Mouse (Mus musculus) liver, adult 2 months (tissue): ENCODE data around the gene Pdzd2. TPM values are rescaled to one million over a fixed set of nuclear protein-coding genes. Genes with fewer than 3 reads are reported as not detected.

Experiments used
- DNase-seq: peaks from one replicate; pipeline ENCODE4 v3.0.0-alpha.2; 2011; ENCODE audit warnings: low read depth, low spot score; ENCODE audit errors: extremely low read depth
- H3K27ac ChIP-seq: fragments of 200-500 bp; replicated peaks from 2 replicates; pipeline ENCODE4 v1.5.1; 2012; ENCODE audit warnings: low read depth, mild to moderate bottlenecking, control low read depth, inconsistent platforms, low read length; ENCODE audit not compliant: insufficient read depth
- H3K27me3 ChIP-seq: fragments of 200-500 bp; 2 replicates; pipeline ENCODE4 v1.6.1; 2012; ENCODE audit warnings: mild to moderate bottlenecking, moderate library complexity, low read length, inconsistent platforms; ENCODE audit not compliant: control insufficient read depth, insufficient read depth
- H3K36me3 ChIP-seq: fragments of 200-500 bp; 2 replicates; pipeline ENCODE4 v1.6.1; 2012; ENCODE audit warnings: low read length, inconsistent platforms; ENCODE audit not compliant: control insufficient read depth, insufficient read depth
- H3K4me1 ChIP-seq: fragments of 200-500 bp; 2 replicates; pipeline ENCODE4 v1.6.1; 2011; ENCODE audit warnings: low read length; ENCODE audit not compliant: control insufficient read depth, insufficient read depth
- H3K4me3 ChIP-seq: fragments of 200-500 bp; 2 replicates; pipeline ENCODE4 v1.5.1; 2011; ENCODE audit warnings: low read depth, mild to moderate bottlenecking, control low read depth, low read length, moderate library complexity; ENCODE audit not compliant: insufficient read depth
- H3K79me2 ChIP-seq: fragments of 200-500 bp; 2 replicates; pipeline ENCODE4 v1.6.1; 2012; ENCODE audit warnings: inconsistent platforms, mild to moderate bottlenecking, low read length, moderate library complexity; ENCODE audit not compliant: control insufficient read depth, insufficient read depth
- H3K9ac ChIP-seq: fragments of 200-500 bp; 2 replicates; pipeline ENCODE4 v1.6.1; 2012; ENCODE audit warnings: low read depth, mild to moderate bottlenecking, control low read depth, inconsistent platforms, low read length
- CTCF ChIP-seq: fragments of 200-500 bp; IDR thresholded peaks from 2 replicates; pipeline ENCODE4 v1.5.1; 2011; ENCODE audit warnings: low read depth, low read length, control low read depth
- POLR2A ChIP-seq: fragments of 200-500 bp; IDR thresholded peaks from 2 replicates; pipeline ENCODE4 v1.6.1; 2011; ENCODE audit warnings: low read length, control low read depth; ENCODE audit not compliant: insufficient read depth; ENCODE audit errors: extremely low read depth
- WGBS: fragments of 180-500 bp; shearing (Covaris S2); methylation state at CpG from one replicate; pipeline ENCODE4 v1.1.7; 2018; 5-methylcytosine and 5-hydroxymethylcytosine counted together
- polyA plus RNA-seq: library from polyadenylated mRNA; depleted of rRNA; stranded (reverse); fragments of >200 nt; gene quantifications from 2 replicates; pipeline ENCODE4 v1.2.3, GENCODE M21; 2012
- total RNA-seq: library from RNA; depleted of rRNA; stranded (reverse); fragments of >200 nt; gene quantifications from 2 replicates; pipeline ENCODE4 v1.2.3, GENCODE M21; 2014

Gene Pdzd2
- total and polyA plus RNA-seq, 2 experiments, result 0.11 to 0.74 TPM

DNA sequence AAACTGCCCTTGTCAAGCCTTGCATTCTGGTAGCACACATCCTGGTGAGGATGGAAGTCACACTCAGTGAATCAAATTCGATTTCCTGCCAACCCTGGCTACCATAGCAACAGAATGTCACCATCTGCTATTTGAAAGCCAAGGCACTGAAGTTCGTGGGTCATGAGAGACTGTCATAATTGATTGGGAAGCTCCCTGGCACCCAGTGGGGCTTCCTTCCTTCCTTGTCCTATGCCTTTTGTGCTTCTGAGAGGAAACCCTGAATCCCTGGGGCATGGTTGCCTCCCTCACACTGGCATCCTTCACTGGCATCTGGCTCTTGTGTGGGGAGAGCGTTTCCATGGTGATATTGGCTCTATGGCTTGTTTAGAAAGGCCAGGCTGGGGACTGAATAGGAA is 373.7 kb downstream of the Pdzd2 start:
- WGBS, result 12% methylated on average over 3 of the region's 3 CpGs
- no peaks in the 10 kb centered on the region for H3K27me3 ChIP-seq
- no peak overlapping the region for H3K9ac ChIP-seq
- TF ChIP-seq CTCF (no peak), POLR2A (no peak)
- H3K79me2 ChIP-seq, result no peaks in the 10 kb centered on the region
- H3K4me1 ChIP-seq, result peaks cover 9% of the 10 kb centered on the region; the same call in 1 of the 2 replicates
- peak overlapping the region; percentile 34; the same call in 1 of the 2 replicates for H3K4me3 ChIP-seq
- peak overlapping the region; percentile 42 for H3K27ac ChIP-seq
- peak; percentile 85 for DNase-seq
- no peaks in the 10 kb centered on the region for H3K36me3 ChIP-seq

DNA sequence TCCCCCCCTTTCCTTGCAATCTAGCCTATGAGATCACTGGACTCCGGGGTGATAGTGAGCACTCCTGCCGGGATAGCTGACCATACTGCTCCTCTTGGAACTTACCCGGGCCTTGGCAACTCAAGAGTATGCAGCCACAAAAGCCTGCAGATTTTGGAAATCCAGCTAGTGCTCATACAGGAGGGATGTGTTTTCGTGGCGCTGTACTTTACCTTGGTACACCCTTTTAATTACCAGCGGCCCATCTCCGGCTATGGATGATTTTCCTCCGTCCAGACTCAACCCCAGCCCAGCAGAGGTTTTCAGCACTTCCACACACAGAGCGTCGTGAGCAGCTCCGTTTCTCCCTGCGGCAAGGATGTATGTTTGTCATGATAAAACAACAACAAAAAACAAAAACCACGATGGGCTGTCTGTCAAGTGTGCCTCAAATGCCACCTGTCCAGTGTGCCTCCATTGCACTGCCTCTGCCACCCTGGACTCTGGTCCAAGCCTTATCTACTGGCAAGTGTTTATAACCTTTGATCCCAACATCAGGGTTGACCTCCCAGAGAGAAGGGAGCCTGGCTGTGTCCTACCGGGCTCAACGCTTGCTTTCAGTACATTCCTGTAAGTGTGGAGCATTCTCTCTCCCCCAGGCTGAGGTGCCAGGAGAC is 374.2 kb downstream of the Pdzd2 start:
- TF ChIP-seq CTCF (no peak), POLR2A (no peak)
- H3K4me3 ChIP-seq, result peak overlapping the region; percentile 34; the same call in 1 of the 2 replicates
- H3K4me1 ChIP-seq, result peaks cover 9% of the 10 kb centered on the region; the same call in 1 of the 2 replicates
- H3K9ac ChIP-seq, result no peak overlapping the region
- peak overlapping the region; percentile 42 for H3K27ac ChIP-seq
- H3K27me3 ChIP-seq, result no peaks in the 10 kb centered on the region
- no peaks in the 10 kb centered on the region for H3K36me3 ChIP-seq
- 53% methylated on average over 15 of the region's 15 CpGs for WGBS
- peak; percentile 90 for DNase-seq
- H3K79me2 ChIP-seq, result no peaks in the 10 kb centered on the region

GRCm38 (mm10) chr15:12364096-12364495 is 375.6 kb downstream of the Pdzd2 start:
- DNase-seq, result no peak
- Histone ChIP-seq H3K27me3 (no peaks in the 10 kb centered on the region), H3K36me3 (no peaks in the 10 kb centered on the region), H3K4me1 (peaks cover 9% of the 10 kb centered on the region; the same call in 1 of the 2 replicates), H3K9ac (no peak overlapping the region), H3K4me3 (no peak overlapping the region), H3K79me2 (no peaks in the 10 kb centered on the region), H3K27ac (no peak overlapping the region)
- TF ChIP-seq CTCF, result no peak
- no peak for TF ChIP-seq POLR2A
- WGBS, result 92% methylated on average over 4 of the region's 4 CpGs

DNA sequence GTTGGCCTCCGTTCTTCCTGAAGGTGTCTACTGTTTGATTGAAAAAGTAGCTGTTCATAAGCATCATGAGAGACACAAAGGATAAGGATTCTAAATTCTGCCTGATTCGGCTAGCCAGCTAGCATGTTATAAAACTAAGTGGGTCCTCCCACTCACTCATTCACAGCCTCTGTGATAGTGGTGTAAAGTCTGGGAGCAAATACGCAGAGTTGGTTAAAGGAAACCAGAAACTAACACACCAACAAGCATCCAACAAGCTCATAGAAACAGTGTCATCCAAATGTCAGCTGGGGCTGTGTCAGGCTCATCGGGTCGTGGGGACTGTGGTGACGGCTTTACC is 377.1 kb downstream of the Pdzd2 start:
- WGBS, result 91% methylated on average over 6 of the region's 6 CpGs

DNA sequence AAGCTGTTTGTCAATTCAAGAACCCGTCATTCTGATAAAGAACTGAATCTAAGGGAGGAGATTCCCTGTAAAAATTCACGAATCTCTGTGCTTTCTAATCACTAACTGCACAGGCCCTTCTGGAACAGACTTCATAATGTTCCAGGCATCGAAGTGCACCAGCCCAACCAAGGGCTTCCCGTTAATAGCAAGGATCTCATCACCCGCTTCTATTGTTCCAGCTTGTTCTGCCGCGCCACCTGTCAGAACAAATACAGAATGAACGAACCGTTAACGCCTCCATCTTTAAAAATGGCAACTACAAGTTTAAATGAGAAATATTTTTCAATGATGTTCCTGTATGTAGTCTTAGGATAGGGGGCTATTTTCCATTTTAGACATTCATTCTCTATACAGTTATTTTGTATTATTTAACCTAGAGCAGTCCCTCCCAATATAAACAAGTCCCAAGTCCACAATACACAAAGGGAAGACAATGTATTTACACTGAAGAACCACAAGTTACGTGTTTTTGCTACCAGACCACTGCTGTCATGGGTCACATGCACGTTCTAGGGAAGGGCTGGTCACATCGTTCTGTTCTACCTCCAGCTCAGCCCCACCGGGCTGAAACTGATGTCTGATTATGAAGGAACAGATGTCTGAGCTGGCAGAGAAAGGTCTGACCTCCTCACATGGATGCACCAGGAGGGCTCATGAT is 377.6 kb downstream of the Pdzd2 start:
- 92% methylated on average over 14 of the region's 14 CpGs for whole genome bisulfite sequencing
- TF ChIP-seq CTCF (no peak), POLR2A (no peak)

More for the DNA sequence above, 377.1 kb downstream of the Pdzd2 start:
- TF ChIP-seq POLR2A (no peak), CTCF (no peak)
- H3K79me2 ChIP-seq, result no peaks in the 10 kb centered on the region
- peaks cover 9% of the 10 kb centered on the region; the same call in 1 of the 2 replicates for H3K4me1 ChIP-seq
- H3K27me3 ChIP-seq, result no peaks in the 10 kb centered on the region
- H3K9ac ChIP-seq, result no peak overlapping the region
- no peak overlapping the region for H3K4me3 ChIP-seq
- H3K27ac ChIP-seq, result no peak overlapping the region
- DNase-seq, result no peak
- H3K36me3 ChIP-seq, result no peaks in the 10 kb centered on the region; the same call in 1 of the 2 replicates

More for the DNA sequence above, 377.6 kb downstream of the Pdzd2 start:
- Histone ChIP-seq H3K27me3 (no peaks in the 10 kb centered on the region), H3K9ac (no peak overlapping the region), H3K4me1 (peaks cover 9% of the 10 kb centered on the region; the same call in 1 of the 2 replicates), H3K4me3 (no peak overlapping the region), H3K36me3 (no peaks in the 10 kb centered on the region; the same call in 1 of the 2 replicates), H3K79me2 (no peaks in the 10 kb centered on the region), H3K27ac (no peak overlapping the region)
- no peak for DNase-seq
